Mouse (Mus musculus) ES-E14 (cell line): ENCODE measurements around the gene Dhrs1. TPM values are rescaled to one million over a fixed set of nuclear protein-coding genes. Genes with fewer than 3 reads are reported as not detected.

Experiments used
- DNase-seq: peaks from one replicate; pipeline ENCODE4 v3.0.0-alpha.2; 2013; ENCODE audit warnings: low read depth, low spot score
- H3K27ac ChIP-seq: 2 replicates; pipeline ENCODE4 v1.5.1; 2012; ENCODE audit warnings: low read depth, mild to moderate bottlenecking, low read length, moderate library complexity, mixed read lengths; ENCODE audit not compliant: poor library complexity, insufficient read depth, severe bottlenecking
- H3K36me3 ChIP-seq: 2 replicates; pipeline ENCODE4 v1.6.1; 2012; ENCODE audit warnings: mild to moderate bottlenecking, low read length, moderate library complexity, mixed read lengths; ENCODE audit not compliant: control insufficient read depth, poor library complexity, insufficient read depth, severe bottlenecking
- H3K4me1 ChIP-seq, 2 experiments: fragments of 150-350 bp in 1 of 2; sonication (generic) in 1 of 2; 2 replicates each; pipeline ENCODE4 v1.6.1; 2012; ENCODE audit warnings: low read length in 2 of 2, mild to moderate bottlenecking in 1 of 2, mixed read lengths in 1 of 2; ENCODE audit not compliant: control insufficient read depth in 2 of 2, insufficient read depth in 2 of 2, poor library complexity in 1 of 2
- H3K4me3 ChIP-seq, 2 experiments: fragments of 150-350 bp in 1 of 2; sonication (generic) in 1 of 2; 2 replicates each; pipeline ENCODE4 v1.5.1; 2012; ENCODE audit warnings: low read length in 2 of 2, low read depth in 1 of 2, mild to moderate bottlenecking in 1 of 2, mixed read lengths in 1 of 2; ENCODE audit not compliant: insufficient read depth in 1 of 2, poor library complexity in 1 of 2, severe bottlenecking in 1 of 2
- H3K9ac ChIP-seq: 2 replicates; pipeline ENCODE4 v1.6.1; 2012; ENCODE audit warnings: low read depth, mild to moderate bottlenecking, low read length, mixed read lengths; ENCODE audit not compliant: poor library complexity, insufficient read depth, severe bottlenecking
- H3K9me3 ChIP-seq: fragments of 150-350 bp; sonication (generic); 2 replicates; pipeline ENCODE4 v1.6.1; 2012; ENCODE audit warnings: low read depth, mild to moderate bottlenecking, low read length; ENCODE audit not compliant: control insufficient read depth, insufficient read depth
- CHD2 ChIP-seq: IDR thresholded peaks from 2 replicates; pipeline ENCODE4 v1.6.1; 2014; ENCODE audit warnings: mild to moderate bottlenecking, low read depth, low read length, inconsistent platforms
- HCFC1 ChIP-seq: IDR thresholded peaks from 2 replicates; pipeline ENCODE4 v1.6.1; 2012; ENCODE audit warnings: low read length, inconsistent platforms, borderline replicate concordance; ENCODE audit not compliant: insufficient read depth
- MAFK ChIP-seq: IDR thresholded peaks from 2 replicates; pipeline ENCODE4 v1.6.1; 2014; ENCODE audit warnings: mild to moderate bottlenecking, low read depth, low read length, inconsistent platforms; ENCODE audit not compliant: insufficient read depth
- ZC3H11A ChIP-seq: IDR thresholded peaks from 2 replicates; pipeline ENCODE4 v1.6.1; 2012; ENCODE audit warnings: low read depth, mild to moderate bottlenecking, inconsistent platforms, low read length, borderline replicate concordance
- ZNF384 ChIP-seq: IDR thresholded peaks from 2 replicates; pipeline ENCODE4 v1.6.1; 2012; ENCODE audit warnings: low read depth, low read length, inconsistent platforms
- in situ Hi-C, 2 experiments: fragments of 600-800 bp; cut with MboI; formaldehyde crosslinking; loops; one replicate each; pipeline ENCODE4 v1.15.1; 2025; ENCODE audit warnings: low sequenced_read_pairs in 2 of 2, inconsistent platforms in 1 of 2; ENCODE audit not compliant: unreplicated experiment in 2 of 2
- total RNA-seq: library from RNA; depleted of rRNA; stranded (reverse); fragments of 300-350 nt; gene quantifications from 2 replicates; pipeline ENCODE4 v1.2.3, GENCODE M21; 2012

The Dhrs1 gene
- total RNA-seq, 1 experiment, result 9.6 TPM

DNA sequence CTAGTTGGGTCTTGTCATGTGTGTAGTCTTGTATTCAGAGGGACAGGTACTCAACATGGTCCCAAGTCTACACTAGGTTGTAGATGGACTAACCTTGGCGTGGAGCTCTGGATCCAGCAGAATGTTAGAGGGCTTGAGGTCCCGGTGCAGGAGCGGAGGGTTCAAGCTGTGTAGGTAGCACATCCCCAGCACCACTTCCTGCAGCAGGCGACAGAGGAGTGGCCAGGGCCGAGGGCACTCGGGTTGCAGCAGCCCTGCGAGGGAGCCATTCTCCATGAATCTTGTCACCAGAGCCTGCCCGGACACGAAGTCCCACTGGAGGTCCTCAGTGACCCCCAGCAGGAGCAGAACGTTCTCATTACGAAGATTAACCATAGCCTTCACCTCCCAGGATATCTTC, 42.2 kb upstream of the Dhrs1 start:
- Histone ChIP-seq H3K9ac (no peak overlapping the region), H3K9me3 (no peaks in the 10 kb centered on the region), H3K4me1 (peaks cover 0 to 7% of the 10 kb centered on the region in 2 experiments; a peak in 1 of 4 replicates), H3K36me3 (no peaks in the 10 kb centered on the region; the same call in 1 of the 2 replicates), H3K27ac (no peak overlapping the region), H3K4me3 (peak overlapping the region; percentile 57 to 60; a peak in 3 of 4 replicates)
- in situ Hi-C loops, result no loop called here
- TF ChIP-seq ZNF384, result no peak
- no peak for TF ChIP-seq ZC3H11A
- no peak for TF ChIP-seq CHD2
- no peak for TF ChIP-seq HCFC1
- no peak for TF ChIP-seq MAFK
- no peak for DNase-seq

DNA sequence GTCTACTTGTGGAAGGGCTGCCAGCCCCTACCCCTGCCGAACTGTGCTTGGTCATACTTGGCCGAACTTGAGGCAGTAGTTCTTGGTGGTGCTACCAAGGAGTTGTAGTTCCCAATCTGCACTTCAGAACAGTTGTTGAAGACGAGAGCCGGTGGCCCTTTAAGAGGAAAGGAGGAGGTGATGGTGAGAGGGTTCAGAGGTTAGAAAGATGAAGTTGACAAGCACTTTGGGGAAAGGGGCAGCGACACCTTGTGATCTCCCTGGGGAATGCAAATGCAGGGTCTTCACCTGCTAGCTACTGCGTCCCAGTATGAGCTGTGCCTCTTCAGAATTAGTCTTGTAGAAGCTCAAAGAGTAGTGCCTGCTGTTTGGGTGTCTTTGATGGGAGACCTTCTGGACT, 39.7 kb upstream of the Dhrs1 start:
- no peaks in the 10 kb centered on the region for H3K9me3 ChIP-seq
- DNase-seq, result no peak
- H3K36me3 ChIP-seq, result no peaks in the 10 kb centered on the region; the same call in 1 of the 2 replicates
- no peak overlapping the region for H3K4me3 ChIP-seq
- in situ Hi-C loops, result no loop called here
- no peak for TF ChIP-seq ZNF384
- no peak for TF ChIP-seq HCFC1
- no peak for TF ChIP-seq MAFK
- no peak for TF ChIP-seq CHD2
- no peak overlapping the region for H3K9ac ChIP-seq
- H3K4me1 ChIP-seq, result peaks cover 0 to 10% of the 10 kb centered on the region in 2 experiments; a peak in 1 of 4 replicates
- H3K27ac ChIP-seq, result no peak overlapping the region

DNA sequence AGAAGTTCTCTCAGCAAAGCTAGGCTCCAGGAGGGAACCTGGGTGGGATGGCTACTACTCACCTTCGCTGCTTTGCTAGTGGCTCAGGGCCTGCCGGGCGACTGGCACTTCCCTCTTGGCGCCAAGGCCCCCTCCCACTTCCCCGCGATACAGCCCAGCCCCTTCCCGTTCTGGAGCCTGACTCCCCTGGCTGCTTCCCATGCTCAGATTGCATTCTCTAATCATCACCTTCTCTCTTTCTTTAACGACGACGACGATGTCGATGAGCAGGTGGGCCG, 38.4 kb upstream of the Dhrs1 start, which contains the start of gene Adcy4:
Gene Adcy4, minus strand, starts transcription at position 138 of the 278 bp plus-strand sequence.
- no peak for DNase-seq
- no peak within 1 kb of the TSS for H3K27ac ChIP-seq
- TF ChIP-seq MAFK, result no peak
- TF ChIP-seq CHD2, result no peak
- H3K4me1 ChIP-seq, result peaks cover 0 to 9% of the 10 kb centered on the region in 2 experiments; a peak in 1 of 4 replicates
- H3K4me3 ChIP-seq, result peak within 1 kb of the TSS; percentile 26 to 38; a peak in 3 of 4 replicates
- no peaks in the 10 kb centered on the region; the same call in 1 of the 2 replicates for H3K36me3 ChIP-seq
- in situ Hi-C loops, result no loop called here
- H3K9ac ChIP-seq, result no peak within 1 kb of the TSS
- no peaks in the 10 kb centered on the region for H3K9me3 ChIP-seq

DNA sequence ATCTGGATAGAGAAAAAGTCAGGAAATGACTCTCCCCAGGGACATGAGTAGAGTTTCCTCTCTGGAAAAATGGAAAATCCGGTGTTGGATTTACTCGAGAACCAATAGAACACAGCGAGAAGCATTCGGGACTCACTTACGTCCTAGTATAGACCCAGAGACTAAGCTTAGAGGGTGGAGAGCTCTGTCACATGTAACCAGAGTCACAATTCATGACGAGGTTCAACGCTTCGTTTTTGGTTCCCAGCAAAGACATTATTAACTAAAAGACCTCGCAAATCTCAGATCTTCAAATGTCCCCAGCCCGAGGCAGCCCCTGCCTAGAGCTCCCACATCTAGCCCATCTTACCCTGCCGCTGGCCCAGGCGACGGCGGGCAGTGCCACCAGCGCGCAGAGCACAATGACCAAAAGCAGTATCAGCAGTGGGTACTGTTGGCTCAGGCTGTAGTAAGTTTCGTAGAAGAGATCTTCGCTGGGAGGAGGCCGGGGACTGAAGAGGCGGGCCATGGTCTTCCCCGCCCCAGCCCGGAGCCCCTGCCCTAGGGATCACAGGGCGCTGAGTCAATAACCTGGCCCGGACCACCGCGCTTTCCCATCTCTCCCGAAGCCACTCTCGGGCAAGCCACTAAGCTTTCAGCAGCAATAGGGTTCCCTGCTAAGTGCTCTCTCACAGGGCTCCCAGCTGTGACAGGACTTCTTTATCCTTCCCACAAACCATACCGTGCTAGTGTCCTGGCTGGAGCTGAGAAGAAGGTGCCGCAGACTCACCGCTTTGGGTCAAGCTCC, 37.9 kb upstream of the Dhrs1 start:
- in situ Hi-C loops, result no loop called here
- Histone ChIP-seq H3K4me3 (peak overlapping the region; percentile 26 to 38; a peak in 3 of 4 replicates), H3K36me3 (no peaks in the 10 kb centered on the region; the same call in 1 of the 2 replicates), H3K9me3 (no peaks in the 10 kb centered on the region), H3K27ac (no peak overlapping the region), H3K9ac (no peak overlapping the region), H3K4me1 (peaks cover 0 to 12% of the 10 kb centered on the region in 2 experiments; a peak in 1 of 4 replicates)
- no peak for TF ChIP-seq HCFC1
- no peak for TF ChIP-seq MAFK
- TF ChIP-seq CHD2, result no peak
- TF ChIP-seq ZC3H11A, result no peak
- no peak for TF ChIP-seq ZNF384
- DNase-seq, result no peak
